Mouse (Mus musculus) CH12.LX (cell line): ENCODE data around the gene Islr.

Source experiments
- CTCF ChIP-seq, 2 experiments: IDR thresholded peaks in 1 of 2; conservative IDR thresholded peaks in 1 of 2; 2 replicates each; pipeline ENCODE4 v1.5.1; 2011 to 2012; ENCODE audit warnings: low read depth in 2 of 2, low read length in 2 of 2, improper control_type of control experiment in 1 of 2, inconsistent platforms in 1 of 2, mild to moderate bottlenecking in 1 of 2, moderate library complexity in 1 of 2
- ELF1 ChIP-seq: IDR thresholded peaks from 2 replicates; pipeline ENCODE4 v1.6.1; 2014; ENCODE audit warnings: low read depth, mild to moderate bottlenecking, inconsistent platforms, low read length, improper control_type of control experiment
- KAT2A ChIP-seq: IDR thresholded peaks from 2 replicates; pipeline ENCODE4 v1.6.1; 2012; ENCODE audit warnings: low read length, improper control_type of control experiment, inconsistent platforms; ENCODE audit not compliant: insufficient replicate concordance
- MAFK ChIP-seq: IDR thresholded peaks from 2 replicates; pipeline ENCODE4 v1.6.1; 2011; ENCODE audit warnings: low read length, improper control_type of control experiment; ENCODE audit not compliant: insufficient replicate concordance
- MEF2A ChIP-seq: IDR thresholded peaks from 2 replicates; pipeline ENCODE4 v1.6.1; 2014; ENCODE audit warnings: low read depth, mild to moderate bottlenecking, inconsistent platforms, low read length, improper control_type of control experiment, borderline replicate concordance
- MXI1 ChIP-seq: IDR thresholded peaks from 2 replicates; pipeline ENCODE4 v1.6.1; 2011; ENCODE audit warnings: mild to moderate bottlenecking, low read depth, low read length, improper control_type of control experiment
- NELFE ChIP-seq: IDR thresholded peaks from 2 replicates; pipeline ENCODE4 v1.6.1; 2011; ENCODE audit warnings: low read depth, low read length, improper control_type of control experiment
- POLR2A ChIP-seq: IDR thresholded peaks from 2 replicates; pipeline ENCODE4 v1.6.1; 2011; ENCODE audit warnings: low read depth, mild to moderate bottlenecking, improper control_type of control experiment, low read length
- SIN3A ChIP-seq: IDR thresholded peaks from 2 replicates; pipeline ENCODE4 v1.6.1; 2012; ENCODE audit warnings: low read length, improper control_type of control experiment, inconsistent platforms
- SMC3 ChIP-seq: IDR thresholded peaks from 2 replicates; pipeline ENCODE4 v1.6.1; 2011; ENCODE audit warnings: low read depth, low read length, improper control_type of control experiment
- TCF12 ChIP-seq: IDR thresholded peaks from 2 replicates; pipeline ENCODE4 v1.6.1; 2014; ENCODE audit warnings: low read depth, mild to moderate bottlenecking, inconsistent platforms, low read length, improper control_type of control experiment
- ZKSCAN1 ChIP-seq: IDR thresholded peaks from 2 replicates; pipeline ENCODE4 v1.6.1; 2012; ENCODE audit warnings: low read depth, inconsistent platforms, low read length, improper control_type of control experiment, borderline replicate concordance

DNA sequence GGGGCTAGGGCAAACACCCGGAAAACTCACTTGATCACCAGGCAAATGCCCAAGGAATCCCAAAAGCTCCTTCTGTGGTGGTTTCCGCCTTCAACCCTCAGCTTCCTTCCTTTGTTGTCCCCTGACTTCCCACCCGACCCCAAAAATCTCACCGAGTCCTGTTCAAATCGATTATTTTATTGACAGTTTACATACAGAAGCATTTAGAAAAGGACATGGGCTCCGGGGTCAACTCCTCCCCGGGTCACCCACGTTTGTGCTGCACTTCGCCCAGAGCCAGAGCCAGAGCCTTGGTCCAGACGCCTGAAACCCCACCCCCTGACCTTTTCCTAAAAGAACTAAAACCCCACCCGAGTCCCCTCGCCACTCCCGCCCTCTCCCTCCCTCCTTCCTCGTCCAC lies 8.0 kb downstream of the Islr start:
- no peak for TF ChIP-seq CTCF (conservative IDR thresholded peaks at IDR 0.05 in 1 of 2, IDR thresholded peaks at IDR 0.05 in 1 of 2; ENCODE audit: low read depth in 2 of 2, low read length in 2 of 2)
- no peak for TF ChIP-seq MXI1
- TF ChIP-seq SIN3A = no peak
- TF ChIP-seq MAFK = no peak
- TF ChIP-seq ELF1 = no peak
- TF ChIP-seq TCF12 = no peak
- TF ChIP-seq KAT2A = no peak
- no peak for TF ChIP-seq POLR2A
- no peak for TF ChIP-seq MEF2A
- no peak for TF ChIP-seq SMC3
- TF ChIP-seq ZKSCAN1 = no peak
- no peak for TF ChIP-seq NELFE
